Mouse (Mus musculus) heart, postnatal 0 days (tissue): ENCODE data around the gene Cdkn1b.

Experiments
- CTCF ChIP-seq: IDR thresholded peaks from 2 replicates; pipeline ENCODE4 v1.5.1; 2016; ENCODE audit warnings: antibody characterized with exemption, control low read depth, low read depth
- EP300 ChIP-seq: IDR thresholded peaks from 2 replicates; pipeline ENCODE4 v1.6.1; 2016; ENCODE audit warnings: antibody characterized with exemption, low read depth

GRCm38 (mm10) chr6:134949241-134949640 is 29.0 kb downstream of the Cdkn1b start:
- TF ChIP-seq EP300: no peak
- TF ChIP-seq CTCF: no peak
